Mouse (Mus musculus): Measurements from ENCODE around the gene Olfr544. TPM values are rescaled to one million over a fixed set of nuclear protein-coding genes. Genes with fewer than 3 reads are reported as not detected.

The Olfr544 gene
- polyA plus RNA-seq, 1 experiment from 2014 or later: 0.15 TPM

Other genes starting within 250 kb of the Olfr544 start
- gene Rhog, start 232.3 kb downstream of the Olfr544 start, polyA plus RNA-seq (2016; fragmentation: Nextera tagmentation; extraction: Ambion mirVana): 29.8 and 29.9 TPM in 2 replicates
- 14.8 and 17.1 TPM in 2 replicates for gene Stim1, start 220.5 kb downstream of the Olfr544 start, polyA plus RNA-seq (2016; fragmentation: Nextera tagmentation; extraction: Ambion mirVana)
- 114 and 116 TPM in 2 replicates for gene Rrm1, start 46.6 kb downstream of the Olfr544 start, polyA plus RNA-seq (2016; fragmentation: Nextera tagmentation; extraction: Ambion mirVana)
- 0.31 and 0.55 TPM in 2 replicates for gene Olfr543, start 6.6 kb downstream of the Olfr544 start, polyA plus RNA-seq (2016; fragmentation: Nextera tagmentation; extraction: Ambion mirVana)
- 0.17 and 0.22 TPM in 2 replicates for gene Olfr545, start 11.3 kb upstream of the Olfr544 start, polyA plus RNA-seq (2016; fragmentation: Nextera tagmentation; extraction: Ambion mirVana)
- gene Olfr547, start 46.4 kb upstream of the Olfr544 start, polyA plus RNA-seq (2016; fragmentation: Nextera tagmentation; extraction: Ambion mirVana): not detected in 2 replicates
- gene Olfr548-ps1, start 52.6 kb upstream of the Olfr544 start, polyA plus RNA-seq (2016; fragmentation: Nextera tagmentation; extraction: Ambion mirVana): not detected in 2 replicates
- gene Olfr549, start 61.6 kb upstream of the Olfr544 start, polyA plus RNA-seq (2016; fragmentation: Nextera tagmentation; extraction: Ambion mirVana): not detected in 2 replicates
- 0.26 and 0.41 TPM in 2 replicates for gene Trim21, start 77.2 kb upstream of the Olfr544 start, polyA plus RNA-seq (2016; fragmentation: Nextera tagmentation; extraction: Ambion mirVana)
- gene Olfr550, start 83.1 kb upstream of the Olfr544 start, polyA plus RNA-seq (2016; fragmentation: Nextera tagmentation; extraction: Ambion mirVana): not detected in 2 replicates
- not detected in 2 replicates for gene Olfr551, start 103.6 kb upstream of the Olfr544 start, polyA plus RNA-seq (2016; fragmentation: Nextera tagmentation; extraction: Ambion mirVana)
- gene Olfr552, start 109.5 kb upstream of the Olfr544 start, polyA plus RNA-seq (2016; fragmentation: Nextera tagmentation; extraction: Ambion mirVana): not detected in 2 replicates
- not detected in 2 replicates for gene Olfr553, start 129.9 kb upstream of the Olfr544 start, polyA plus RNA-seq (2016; fragmentation: Nextera tagmentation; extraction: Ambion mirVana)
- not detected in 2 replicates for gene Olfr554, start 150.1 kb upstream of the Olfr544 start, polyA plus RNA-seq (2016; fragmentation: Nextera tagmentation; extraction: Ambion mirVana)
- not detected in 2 replicates for gene Olfr555, start 170.5 kb upstream of the Olfr544 start, polyA plus RNA-seq (2016; fragmentation: Nextera tagmentation; extraction: Ambion mirVana)
- gene Olfr556, start 176.6 kb upstream of the Olfr544 start, polyA plus RNA-seq (2016; fragmentation: Nextera tagmentation; extraction: Ambion mirVana): not detected in 2 replicates
- 9.6 and 12.5 TPM in 2 replicates for gene Trim68, start 199.0 kb upstream of the Olfr544 start, polyA plus RNA-seq (2016; fragmentation: Nextera tagmentation; extraction: Ambion mirVana)
- gene Olfr557, start 207.6 kb upstream of the Olfr544 start, polyA plus RNA-seq (2016; fragmentation: Nextera tagmentation; extraction: Ambion mirVana): not detected in 2 replicates
- 0.18 and 0.48 TPM in 2 replicates for gene Olfr558, start 213.9 kb upstream of the Olfr544 start, polyA plus RNA-seq (2016; fragmentation: Nextera tagmentation; extraction: Ambion mirVana)
- gene Olfr33, start 230.8 kb upstream of the Olfr544 start, polyA plus RNA-seq (2016; fragmentation: Nextera tagmentation; extraction: Ambion mirVana): not detected in 2 replicates
- not detected in 2 replicates for gene Olfr559, start 239.2 kb upstream of the Olfr544 start, polyA plus RNA-seq (2016; fragmentation: Nextera tagmentation; extraction: Ambion mirVana)